Mouse (Mus musculus): ENCODE data around the gene Cfc1.
A peak's percentile ranks its signal among the peaks of the same experiment; 100 is the strongest.
"Not testable (repeated sequence)": the region's sequence is repeated elsewhere in the genome, so short reads cannot be mapped to it uniquely, and the experiment has no call there.

Cfc1 gene

GRCm38 (mm10) chr1:34535043-34535698 lies at the start of gene Cfc1:
Gene Cfc1 (plus strand): TSS chr1:34535648.
- DNase-seq (ENCODE audit: low spot score), result not testable (repeated sequence)

- no peak for DNase-seq (ENCODE audit: low spot score)
Observed at GRCm38 (mm10) chr1:34487383-34487782, 48.1 kb upstream of the Cfc1 start.

- no peak for DNase-seq (ENCODE audit: low spot score)
Observed at GRCm38 (mm10) chr1:34489852-34490541, 45.5 kb upstream of the Cfc1 start.

GRCm38 (mm10) chr1:34491480-34491879 lies 44.0 kb upstream of the Cfc1 start:
- DNase-seq (ENCODE audit: low spot score), result no peak

- no peak for DNase-seq (ENCODE audit: low spot score)
Observed at GRCm38 (mm10) chr1:34502991-34503390, 32.5 kb upstream of the Cfc1 start.

- DNase-seq (ENCODE audit: low spot score), result no peak
Observed at GRCm38 (mm10) chr1:34505307-34505706, 30.1 kb upstream of the Cfc1 start.

- no peak for DNase-seq (ENCODE audit: low spot score)
Observed at GRCm38 (mm10) chr1:34505970-34506551, 29.4 kb upstream of the Cfc1 start.

GRCm38 (mm10) chr1:34507986-34508385 lies 27.5 kb upstream of the Cfc1 start:
- no peak for DNase-seq (ENCODE audit: low spot score)

- no peak for DNase-seq (ENCODE audit: low spot score)
Observed at GRCm38 (mm10) chr1:34510575-34510981, 24.9 kb upstream of the Cfc1 start.

- DNase-seq (ENCODE audit: low spot score), result peak; percentile 23
Observed at GRCm38 (mm10) chr1:34511027-34511426, 24.4 kb upstream of the Cfc1 start.

- DNase-seq (ENCODE audit: low spot score), result no peak
Observed at GRCm38 (mm10) chr1:34513068-34513467, 22.4 kb upstream of the Cfc1 start.

GRCm38 (mm10) chr1:34516595-34516994 lies 18.9 kb upstream of the Cfc1 start:
- DNase-seq (ENCODE audit: low spot score), result no peak

- DNase-seq (ENCODE audit: low spot score), result not testable (repeated sequence)
Observed at GRCm38 (mm10) chr1:34517297-34517696, 18.2 kb upstream of the Cfc1 start.

- not testable (repeated sequence) for DNase-seq (ENCODE audit: low spot score)
Observed at GRCm38 (mm10) chr1:34517797-34518196, 17.7 kb upstream of the Cfc1 start.

GRCm38 (mm10) chr1:34518259-34518658 lies 17.2 kb upstream of the Cfc1 start:
- DNase-seq (ENCODE audit: low spot score), result no peak

GRCm38 (mm10) chr1:34522205-34522849 lies 13.1 kb upstream of the Cfc1 start:
- DNase-seq (ENCODE audit: low spot score), result no peak

- no peak for DNase-seq (ENCODE audit: low spot score)
Observed at GRCm38 (mm10) chr1:34522850-34523244, 12.6 kb upstream of the Cfc1 start.

GRCm38 (mm10) chr1:34523647-34524046 lies 11.8 kb upstream of the Cfc1 start:
- DNase-seq (ENCODE audit: low spot score), result no peak

- DNase-seq (ENCODE audit: low spot score), result not testable (repeated sequence)
Observed at GRCm38 (mm10) chr1:34534574-34534973, 874 bp upstream of the Cfc1 start.

GRCm38 (mm10) chr1:34536291-34536766 lies 881 bp downstream of the Cfc1 start:
- DNase-seq (ENCODE audit: low spot score), result no peak

- DNase-seq (ENCODE audit: low spot score), result peak; percentile 20
Observed at GRCm38 (mm10) chr1:34536767-34537485, 1.5 kb downstream of the Cfc1 start.

GRCm38 (mm10) chr1:34547074-34547473 lies 11.6 kb downstream of the Cfc1 start:
- no peak for DNase-seq (ENCODE audit: low spot score)
